Mouse (Mus musculus) cerebellum, adult 9-10 months (tissue): Measurements from ENCODE around the gene Srrm4.

Experiments used
- DNase-seq: peaks from one replicate; pipeline ENCODE4 v3.0.0; 2022

Srrm4 gene

DNA sequence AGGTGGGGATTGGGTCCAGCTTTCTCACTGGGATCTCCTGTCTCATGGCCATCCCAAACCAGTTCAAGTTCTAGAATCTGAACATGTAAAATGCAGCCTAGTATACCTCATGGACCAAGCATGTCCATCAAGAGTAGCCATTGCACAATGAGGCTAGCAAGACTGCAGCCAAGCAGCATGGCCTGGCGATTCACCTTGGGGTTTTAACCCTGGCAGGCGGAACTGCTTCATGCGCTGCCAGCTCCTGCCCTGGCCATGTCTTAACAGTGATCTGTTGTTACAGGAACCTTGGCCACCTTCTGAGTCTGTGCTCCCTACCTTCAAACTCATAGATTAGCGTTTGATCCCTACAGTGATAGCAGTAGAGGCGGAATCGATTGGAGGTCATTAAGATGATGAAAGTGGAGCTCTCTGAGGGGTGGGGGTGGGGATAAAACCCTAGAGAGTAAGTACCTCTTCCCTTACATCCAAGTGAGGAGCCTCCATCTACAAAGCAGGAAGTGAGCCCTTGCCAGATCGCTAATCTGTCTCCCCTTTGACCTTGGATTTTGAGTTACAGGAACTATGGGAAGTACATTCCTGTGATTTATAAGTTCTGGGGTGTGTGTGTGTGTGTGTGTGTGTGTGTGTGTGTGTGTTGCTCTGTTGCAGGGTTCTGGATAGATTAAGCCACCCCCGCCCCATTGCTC lies 191.4 kb downstream of the Srrm4 start:
- no peak for DNase-seq

DNA sequence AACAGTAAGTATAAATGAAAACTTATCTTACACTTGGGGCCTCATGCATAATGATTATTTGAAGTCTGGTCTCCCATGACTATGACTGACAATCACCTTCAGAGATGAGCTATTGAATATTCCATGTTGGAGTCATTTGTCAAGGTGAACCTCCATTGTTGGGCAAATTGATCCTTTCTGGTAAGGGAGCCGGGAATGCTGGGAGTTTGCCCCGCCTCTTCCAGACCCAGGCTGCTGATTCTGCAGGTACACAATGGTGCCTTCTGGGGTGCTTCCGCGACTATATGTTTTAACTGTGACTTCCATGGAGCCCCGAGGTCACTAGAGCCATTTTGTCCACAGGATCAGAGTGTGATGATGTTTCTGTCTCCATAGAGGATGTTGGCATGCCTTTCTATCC lies 195.5 kb downstream of the Srrm4 start:
- DNase-seq = no peak

DNA sequence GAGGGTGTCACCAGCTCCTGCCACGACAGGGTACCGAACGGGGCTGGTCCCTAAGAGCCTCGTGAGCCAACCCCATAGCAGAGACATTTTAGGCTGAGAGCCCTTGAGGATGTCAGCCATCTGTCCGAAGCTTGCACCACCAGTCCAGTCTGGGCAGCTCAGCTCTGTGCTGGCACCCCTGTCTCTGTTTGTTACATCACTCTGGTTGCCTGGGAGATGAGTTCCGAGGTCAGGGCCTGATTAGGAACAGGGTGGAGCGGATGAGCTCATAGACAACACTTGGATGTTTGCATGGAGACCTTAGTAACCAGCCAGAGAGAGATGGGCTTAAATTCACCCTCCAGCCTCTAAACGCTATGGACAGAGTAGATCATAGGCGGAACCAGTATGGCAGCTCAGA lies 199.0 kb downstream of the Srrm4 start:
- DNase-seq = no peak

DNA sequence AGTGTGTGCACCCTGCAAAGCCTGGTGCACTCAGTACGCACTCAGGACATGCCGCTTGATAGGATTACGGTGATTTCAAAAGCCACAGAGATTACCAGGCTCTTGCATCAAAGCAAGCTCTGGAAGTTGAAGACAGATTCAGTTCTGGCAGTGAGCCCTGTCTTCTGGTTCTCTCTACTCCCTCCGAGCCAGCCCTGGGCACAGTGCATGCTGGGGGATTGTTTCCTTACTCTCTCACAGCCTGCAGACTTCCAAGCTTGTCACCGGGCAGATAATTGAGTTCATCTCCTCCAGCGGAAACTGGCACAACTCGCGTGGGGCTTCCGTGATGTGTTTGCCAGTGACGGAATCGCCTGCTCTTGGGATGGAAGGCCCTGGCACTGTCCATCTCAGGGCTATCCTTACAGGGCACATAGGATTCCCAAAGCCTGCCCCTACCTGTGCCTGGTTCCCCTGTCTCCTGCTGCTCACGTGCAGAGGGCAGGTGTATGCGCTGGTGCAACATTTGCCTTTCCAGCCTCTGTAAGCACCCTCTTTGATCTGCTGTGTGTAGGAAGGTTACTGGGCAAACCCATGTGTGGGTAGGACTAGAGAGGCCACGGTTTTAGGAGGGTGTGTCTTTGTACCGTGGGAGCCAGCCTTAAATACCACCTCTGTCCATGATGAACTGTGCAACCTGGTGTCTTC lies 201.6 kb downstream of the Srrm4 start:
- DNase-seq = no peak

DNA sequence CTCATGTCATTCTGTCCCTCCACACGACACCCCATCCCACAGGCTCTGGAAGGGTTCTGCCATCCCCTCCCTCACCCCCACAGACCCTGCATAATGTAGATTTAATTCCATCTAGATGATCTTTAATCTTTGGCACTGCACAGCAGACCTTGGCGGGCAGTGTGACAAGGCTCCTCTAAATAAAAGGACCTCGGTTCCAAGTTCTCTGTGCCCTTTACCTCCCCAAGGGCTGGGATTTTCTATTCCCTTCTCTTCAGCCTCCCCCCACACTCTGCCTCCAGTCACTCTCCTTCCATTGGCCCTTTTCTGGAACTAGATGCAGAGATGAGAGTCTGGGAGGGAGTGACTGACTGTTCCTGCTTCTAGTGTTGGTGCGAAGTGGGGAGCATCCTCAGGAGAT lies 202.3 kb downstream of the Srrm4 start:
- no peak for DNase-seq
